Mouse (Mus musculus) limb, embryonic 12.5 days (tissue): ENCODE data around the gene Slc35a1. TPM values are rescaled to one million over a fixed set of nuclear protein-coding genes. Genes with fewer than 3 reads are reported as not detected.

Source experiments
- ATAC-seq: fragments of 200-750 bp; cut with Nextera tagmentation; 2 replicates; pipeline ENCODE4 v1.8.0; 2017; ENCODE audit warnings: low read depth, moderate TSS enrichment; ENCODE audit not compliant: insufficient number of reproducible peaks, insufficient read depth, low FRiP score, low TSS enrichment
- H3K27ac ChIP-seq: fragments of 300-500 bp; sonication (generic); 2 replicates; pipeline ENCODE4 v1.5.1; 2016; ENCODE audit warnings: mild to moderate bottlenecking, moderate library complexity
- H3K27me3 ChIP-seq: fragments of 300-500 bp; sonication (generic); 2 replicates; pipeline ENCODE4 v1.6.1; 2016; ENCODE audit warnings: mild to moderate bottlenecking, moderate library complexity
- H3K36me3 ChIP-seq: fragments of 300-500 bp; sonication (generic); 2 replicates; pipeline ENCODE4 v1.6.1; 2016; ENCODE audit warnings: mild to moderate bottlenecking, moderate library complexity
- H3K4me1 ChIP-seq: fragments of 300-500 bp; sonication (generic); replicated peaks from 2 replicates; pipeline ENCODE4 v1.6.1; 2016
- H3K4me2 ChIP-seq: fragments of 300-500 bp; sonication (generic); 2 replicates; pipeline ENCODE4 v1.6.1; 2016; ENCODE audit warnings: mild to moderate bottlenecking, moderate library complexity
- H3K4me3 ChIP-seq: fragments of 300-500 bp; sonication (generic); replicated peaks from 2 replicates; pipeline ENCODE4 v1.5.1; 2016; ENCODE audit warnings: mild to moderate bottlenecking
- H3K9ac ChIP-seq: fragments of 300-500 bp; sonication (generic); replicated peaks from 2 replicates; pipeline ENCODE4 v1.6.1; 2016; ENCODE audit warnings: mild to moderate bottlenecking, moderate library complexity
- H3K9me3 ChIP-seq: fragments of 300-500 bp; sonication (generic); 2 replicates; pipeline ENCODE4 v1.6.1; 2016; ENCODE audit warnings: mild to moderate bottlenecking, moderate library complexity
- WGBS: fragments of 180-500 bp; shearing (Covaris S2); methylation state at CpG from one replicate; pipeline ENCODE4 v1.1.7; 2016; 5-methylcytosine and 5-hydroxymethylcytosine counted together
- polyA plus RNA-seq: library from polyadenylated mRNA; unstranded; fragments of >200 nt; fragmentation: Nextera tagmentation; extraction: Ambion mirVana; gene quantifications from 2 replicates; pipeline ENCODE4 v1.2.1, GENCODE M21; 2016

Slc35a1 gene
- polyA plus RNA-seq, 1 experiment from 2014 or later, result 46.6 TPM

GRCm38 (mm10) chr4:34653179-34653578 lies 34.1 kb downstream of the Slc35a1 start:
- Histone ChIP-seq H3K4me3 (no peak overlapping the region), H3K9me3 (no peaks in the 10 kb centered on the region), H3K9ac (no peak overlapping the region), H3K4me2 (no peak overlapping the region), H3K4me1 (no peaks in the 10 kb centered on the region), H3K27ac (no peak overlapping the region), H3K36me3 (peaks cover 60% of the 10 kb centered on the region), H3K27me3 (no peaks in the 10 kb centered on the region)
- WGBS, result 93% methylated on average over 7 of the region's 7 CpGs
- ATAC-seq, result no peak

- H3K27ac ChIP-seq, result no peak overlapping the region
- no peak for ATAC-seq
- H3K9me3 ChIP-seq, result no peaks in the 10 kb centered on the region
- peaks cover 61% of the 10 kb centered on the region for H3K36me3 ChIP-seq
- no peak overlapping the region for H3K4me2 ChIP-seq
- H3K4me1 ChIP-seq, result no peaks in the 10 kb centered on the region; the same call in 1 of the 2 replicates
- no peak overlapping the region for H3K9ac ChIP-seq
- no peak overlapping the region for H3K4me3 ChIP-seq
- H3K27me3 ChIP-seq, result no peaks in the 10 kb centered on the region
Observed at GRCm38 (mm10) chr4:34644779-34645178, 42.5 kb downstream of the Slc35a1 start.

GRCm38 (mm10) chr4:34640731-34641130 lies 46.5 kb downstream of the Slc35a1 start:
- Histone ChIP-seq H3K9ac (no peak overlapping the region), H3K27ac (no peak overlapping the region), H3K36me3 (peaks cover 37% of the 10 kb centered on the region), H3K4me2 (no peak overlapping the region), H3K4me1 (no peaks in the 10 kb centered on the region; the same call in 1 of the 2 replicates), H3K4me3 (no peak overlapping the region), H3K27me3 (no peaks in the 10 kb centered on the region), H3K9me3 (no peaks in the 10 kb centered on the region)
- ATAC-seq, result no peak
- 94% methylated on average over 3 of the region's 3 CpGs for WGBS

GRCm38 (mm10) chr4:34639745-34640364 lies 47.4 kb downstream of the Slc35a1 start:
- no peak overlapping the region for H3K4me2 ChIP-seq
- H3K9me3 ChIP-seq, result no peaks in the 10 kb centered on the region
- WGBS, result 52% methylated on average over 5 of the region's 5 CpGs
- no peaks in the 10 kb centered on the region; the same call in 1 of the 2 replicates for H3K4me1 ChIP-seq
- peaks cover 35% of the 10 kb centered on the region for H3K36me3 ChIP-seq
- no peaks in the 10 kb centered on the region for H3K27me3 ChIP-seq
- 0 out of 2 replicates have a peak, but pooled peaks have one; percentile 37 for ATAC-seq
- no peak overlapping the region for H3K27ac ChIP-seq
- H3K4me3 ChIP-seq, result no peak overlapping the region
- no peak overlapping the region for H3K9ac ChIP-seq

GRCm38 (mm10) chr4:34637851-34638250 lies 49.4 kb downstream of the Slc35a1 start:
- Histone ChIP-seq H3K4me2 (no peak overlapping the region), H3K4me3 (no peak overlapping the region), H3K27me3 (no peaks in the 10 kb centered on the region), H3K36me3 (peaks cover 40% of the 10 kb centered on the region), H3K27ac (no peak overlapping the region), H3K4me1 (no peaks in the 10 kb centered on the region; the same call in 1 of the 2 replicates), H3K9me3 (no peaks in the 10 kb centered on the region), H3K9ac (no peak overlapping the region)
- 88% methylated on average over 4 of the region's 4 CpGs for WGBS
- no peak for ATAC-seq

GRCm38 (mm10) chr4:34637386-34637785 lies 49.9 kb downstream of the Slc35a1 start:
- Histone ChIP-seq H3K4me3 (no peak overlapping the region), H3K9ac (no peak overlapping the region), H3K27ac (no peak overlapping the region), H3K4me1 (no peaks in the 10 kb centered on the region; the same call in 1 of the 2 replicates), H3K4me2 (no peak overlapping the region), H3K36me3 (peaks cover 40% of the 10 kb centered on the region), H3K27me3 (no peaks in the 10 kb centered on the region), H3K9me3 (no peaks in the 10 kb centered on the region)
- WGBS, result 91% methylated on average over 7 of the region's 7 CpGs
- no peak for ATAC-seq

- Histone ChIP-seq H3K4me3 (no peak overlapping the region), H3K9ac (no peak overlapping the region), H3K9me3 (no peaks in the 10 kb centered on the region), H3K27me3 (no peaks in the 10 kb centered on the region), H3K4me2 (no peak overlapping the region), H3K36me3 (peaks cover 39% of the 10 kb centered on the region), H3K4me1 (no peaks in the 10 kb centered on the region; the same call in 1 of the 2 replicates), H3K27ac (no peak overlapping the region)
- no peak for ATAC-seq
- WGBS, result 82% methylated on average over 5 of the region's 5 CpGs
Observed at GRCm38 (mm10) chr4:34636036-34636435, 51.2 kb downstream of the Slc35a1 start.

- 93% methylated on average over 7 of the region's 7 CpGs for WGBS
- Histone ChIP-seq H3K36me3 (peaks cover 44% of the 10 kb centered on the region), H3K9ac (no peak overlapping the region), H3K4me3 (no peak overlapping the region), H3K27ac (no peak overlapping the region), H3K4me2 (no peak overlapping the region), H3K27me3 (no peaks in the 10 kb centered on the region), H3K9me3 (no peaks in the 10 kb centered on the region), H3K4me1 (no peaks in the 10 kb centered on the region)
- no peak for ATAC-seq
Observed at GRCm38 (mm10) chr4:34634129-34634528, 53.1 kb downstream of the Slc35a1 start.

GRCm38 (mm10) chr4:34629956-34630355 lies 57.3 kb downstream of the Slc35a1 start:
- no peaks in the 10 kb centered on the region for H3K9me3 ChIP-seq
- ATAC-seq, result no peak
- no peaks in the 10 kb centered on the region for H3K27me3 ChIP-seq
- no peak overlapping the region for H3K4me3 ChIP-seq
- no peak overlapping the region for H3K27ac ChIP-seq
- peaks cover 69% of the 10 kb centered on the region for H3K36me3 ChIP-seq
- H3K4me2 ChIP-seq, result no peak overlapping the region
- WGBS, result 92% methylated on average over 1 of the region's 1 CpGs
- H3K4me1 ChIP-seq, result no peaks in the 10 kb centered on the region
- no peak overlapping the region for H3K9ac ChIP-seq

- no peak for ATAC-seq
- H3K36me3 ChIP-seq, result peaks cover 66% of the 10 kb centered on the region
Observed at GRCm38 (mm10) chr4:34626401-34626800, 60.8 kb downstream of the Slc35a1 start.

GRCm38 (mm10) chr4:34625556-34625955 lies 61.7 kb downstream of the Slc35a1 start:
- Histone ChIP-seq H3K4me1 (no peaks in the 10 kb centered on the region), H3K27me3 (no peaks in the 10 kb centered on the region), H3K4me3 (no peak overlapping the region), H3K4me2 (no peak overlapping the region), H3K27ac (no peak overlapping the region), H3K9me3 (no peaks in the 10 kb centered on the region), H3K36me3 (peaks cover 59% of the 10 kb centered on the region), H3K9ac (no peak overlapping the region)
- 88% methylated on average over 4 of the region's 4 CpGs for WGBS
- ATAC-seq, result no peak

More at GRCm38 (mm10) chr4:34626401-34626800, 60.8 kb downstream of the Slc35a1 start:
- no peak overlapping the region for H3K9ac ChIP-seq
- H3K9me3 ChIP-seq, result no peaks in the 10 kb centered on the region
- H3K27ac ChIP-seq, result no peak overlapping the region
- H3K4me3 ChIP-seq, result no peak overlapping the region
- no peaks in the 10 kb centered on the region for H3K27me3 ChIP-seq
- no peak overlapping the region for H3K4me2 ChIP-seq
- H3K4me1 ChIP-seq, result no peaks in the 10 kb centered on the region
- 84% methylated on average over 6 of the region's 6 CpGs for WGBS

- Histone ChIP-seq H3K27me3 (no peaks in the 10 kb centered on the region), H3K36me3 (peaks cover 5% of the 10 kb centered on the region; the same call in 1 of the 2 replicates), H3K4me1 (peaks cover 22% of the 10 kb centered on the region), H3K4me2 (peak overlapping the region; percentile 79), H3K9me3 (no peaks in the 10 kb centered on the region), H3K27ac (no peak overlapping the region), H3K4me3 (peak overlapping the region; percentile 73), H3K9ac (peak overlapping the region; percentile 85; the same call in 1 of the 2 replicates)
- WGBS, result 76% methylated on average over 8 of the region's 8 CpGs
- no peak for ATAC-seq
Observed at GRCm38 (mm10) chr4:34616146-34616545, 71.1 kb downstream of the Slc35a1 start.
